Mouse (Mus musculus): ENCODE measurements around the gene Daam1.
A peak's percentile ranks its signal among the peaks of the same experiment; 100 is the strongest.

Gene Daam1

DNA sequence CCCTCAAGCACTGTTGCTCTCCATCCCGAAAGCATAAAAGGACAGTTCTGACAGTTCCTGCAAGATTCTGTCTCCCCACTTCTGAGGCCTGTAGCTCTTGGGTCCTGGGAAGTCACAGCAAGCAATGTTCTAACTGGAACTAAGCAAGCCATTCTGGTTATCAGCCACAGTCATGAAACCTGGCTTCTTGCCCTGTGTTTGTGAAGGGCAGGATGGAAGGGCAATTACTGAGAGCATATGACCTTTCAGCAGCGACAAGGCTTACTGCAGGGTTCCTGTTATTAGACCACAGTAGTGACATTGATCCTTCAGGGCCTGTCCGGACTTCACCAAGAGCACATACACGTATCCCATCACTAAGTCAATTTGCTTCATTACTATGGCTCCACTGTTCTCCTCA, 167.8 kb downstream of the Daam1 start:
- DNase-seq (ENCODE audit: low read depth, low spot score): no peak

DNA sequence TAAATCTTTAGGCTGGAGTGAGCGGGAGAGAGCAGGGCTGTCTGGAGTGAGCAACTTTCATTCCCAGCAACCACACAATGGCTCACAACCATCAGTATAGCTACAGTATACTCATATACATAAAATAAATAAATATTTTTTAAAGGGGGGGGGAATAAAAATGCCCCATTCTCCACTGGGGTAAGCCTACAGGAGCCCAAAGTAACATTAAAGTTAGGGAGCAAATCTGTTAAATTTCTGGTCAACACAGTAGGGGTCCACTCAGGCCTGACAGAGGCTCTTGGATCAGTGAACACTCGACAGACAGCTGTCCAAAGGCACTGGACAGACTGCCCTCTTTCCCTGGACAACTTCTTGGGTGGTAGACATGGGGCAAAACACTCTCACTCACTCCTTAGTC, 168.8 kb downstream of the Daam1 start:
- no peak for DNase-seq (ENCODE audit: low read depth, low spot score)

DNA sequence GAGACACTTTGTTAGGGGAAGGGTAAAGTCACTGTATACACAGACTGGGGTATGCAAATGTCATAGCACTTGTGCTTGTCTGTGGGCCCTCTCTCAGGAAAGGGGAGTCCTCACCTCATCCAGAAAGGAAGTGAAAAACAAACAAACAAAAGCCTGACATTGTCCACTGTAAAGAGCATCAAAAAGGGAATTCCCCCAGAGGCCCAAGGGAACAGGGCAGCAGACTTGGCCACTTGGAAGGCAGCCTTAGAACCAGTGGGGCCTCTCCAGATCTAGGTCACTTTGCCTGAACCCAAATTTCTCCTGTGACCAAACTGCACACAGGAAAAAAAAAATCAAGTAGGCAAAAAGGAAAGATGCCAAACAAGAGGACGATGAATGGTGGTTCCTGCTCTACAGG, 170.9 kb downstream of the Daam1 start:
- DNase-seq (ENCODE audit: low read depth, low spot score): no peak

DNA sequence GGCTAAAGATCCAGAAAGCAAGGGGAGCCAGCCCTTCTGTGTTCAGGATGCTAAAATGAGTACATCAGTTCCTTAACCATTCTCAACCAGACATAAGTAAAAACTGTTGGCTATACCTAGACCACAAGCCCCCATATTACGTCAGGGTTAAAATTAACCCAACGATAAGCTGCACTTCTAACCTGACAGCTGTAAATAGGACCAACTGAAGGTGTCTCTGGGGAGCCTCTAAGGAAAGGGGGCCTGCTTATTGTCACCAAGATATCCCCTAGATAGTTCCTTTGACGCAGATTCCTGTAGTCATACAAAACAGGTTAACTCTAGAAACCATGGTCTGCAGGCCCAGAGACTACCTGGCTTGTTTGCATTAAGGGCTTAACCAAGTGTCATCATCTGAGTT, 174.4 kb downstream of the Daam1 start:
- no peak for DNase-seq (ENCODE audit: low read depth, low spot score)

DNA sequence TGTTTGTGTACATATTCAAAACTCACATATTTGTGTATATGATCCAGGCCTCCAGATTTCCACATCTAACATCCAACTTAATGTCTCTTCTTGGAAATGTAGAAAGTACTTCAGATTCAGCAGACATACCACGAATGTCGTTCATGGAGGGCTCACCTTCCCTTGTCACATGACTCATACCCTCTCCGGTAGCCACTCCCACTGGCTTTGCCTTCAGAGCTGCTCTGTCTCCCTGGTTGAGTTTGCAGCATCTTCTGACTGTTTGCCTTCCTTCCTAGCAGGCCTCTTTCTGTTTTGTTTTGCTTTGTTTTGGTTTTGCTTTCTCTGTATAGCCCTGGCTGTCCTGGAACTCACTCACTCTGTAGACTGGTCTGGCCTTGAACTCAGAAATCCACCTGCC, 176.8 kb downstream of the Daam1 start:
- DNase-seq (ENCODE audit: low read depth, low spot score): no peak

DNA sequence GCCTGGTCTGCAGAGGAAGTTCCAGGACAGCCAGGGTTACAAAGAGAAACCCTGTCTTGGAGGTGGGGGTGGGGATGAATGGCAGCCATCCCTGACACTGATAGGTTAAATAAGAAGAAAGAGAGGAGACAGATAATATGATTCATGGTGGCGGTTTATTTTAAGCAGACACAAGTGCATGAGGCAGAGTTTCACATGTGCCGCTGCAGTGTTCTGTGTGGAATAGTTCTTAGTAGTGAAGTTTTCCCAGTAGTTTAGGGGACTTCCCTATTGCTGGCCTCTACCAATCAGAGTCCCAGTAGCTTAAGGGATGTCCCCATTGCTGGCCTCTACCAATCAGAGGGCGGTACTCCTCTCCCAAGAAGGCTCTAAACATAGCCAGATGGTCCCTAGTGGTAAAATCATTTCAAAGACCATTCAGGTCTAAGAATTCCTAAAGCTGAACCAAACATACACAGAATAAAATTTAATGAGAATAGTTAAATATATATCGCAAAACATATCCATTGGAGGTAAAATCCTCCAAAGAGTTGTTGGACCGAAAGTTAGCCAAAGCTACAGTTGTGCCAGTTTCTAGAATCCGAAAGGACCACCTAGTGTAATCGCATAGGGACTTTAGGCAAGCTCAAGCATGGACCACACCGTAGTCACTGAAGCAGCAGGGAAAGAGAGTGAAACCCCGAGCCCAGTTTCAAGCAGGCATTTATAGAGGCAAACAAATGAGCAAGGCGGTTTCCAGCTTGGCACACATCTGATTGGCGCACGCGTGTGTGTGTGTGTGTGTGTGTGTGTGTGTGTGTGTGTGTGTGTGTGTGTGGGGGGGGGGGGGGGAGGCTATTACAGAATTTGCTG, 178.4 kb downstream of the Daam1 start:
- no peak for DNase-seq (ENCODE audit: low read depth, low spot score)

DNA sequence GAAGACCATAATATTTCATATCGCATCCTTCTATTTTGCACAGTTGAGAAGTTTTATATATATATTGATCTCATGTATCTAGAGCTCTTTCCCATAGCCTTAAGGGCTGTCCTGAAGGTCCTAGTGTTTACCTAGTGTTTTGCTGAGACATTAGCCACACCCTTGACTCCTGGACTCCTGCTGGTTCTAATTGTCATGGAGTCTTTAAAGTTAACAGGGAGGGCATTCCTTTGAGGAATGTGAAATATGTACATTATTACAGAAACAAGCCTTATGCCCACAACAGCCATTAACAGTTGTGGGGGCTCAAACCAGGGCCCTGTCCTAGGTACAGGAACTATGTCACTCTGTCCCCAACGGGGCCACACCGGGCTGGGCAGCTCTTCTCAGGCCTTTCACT, 180.5 kb downstream of the Daam1 start:
- DNase-seq (ENCODE audit: low read depth, low spot score): no peak

DNA sequence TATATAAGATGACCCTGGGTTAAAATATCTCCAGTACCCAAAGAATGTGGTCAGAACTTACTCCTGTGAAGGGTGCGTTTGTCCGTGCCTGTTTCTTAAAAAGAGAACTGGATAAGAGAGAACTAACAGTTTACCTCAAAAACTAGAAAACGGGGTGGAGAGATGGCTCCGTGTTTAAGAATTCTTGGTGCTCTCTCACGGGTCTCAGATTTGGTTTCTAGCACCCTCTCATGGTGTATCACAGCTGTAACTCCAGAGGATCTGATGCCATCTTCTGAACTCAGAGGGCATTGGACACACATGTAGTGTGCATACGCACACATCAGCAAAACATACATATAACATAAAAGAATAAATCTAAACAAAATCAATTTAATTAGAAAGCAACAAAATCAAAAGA, 181.2 kb downstream of the Daam1 start:
- DNase-seq (ENCODE audit: low read depth, low spot score): no peak

DNA sequence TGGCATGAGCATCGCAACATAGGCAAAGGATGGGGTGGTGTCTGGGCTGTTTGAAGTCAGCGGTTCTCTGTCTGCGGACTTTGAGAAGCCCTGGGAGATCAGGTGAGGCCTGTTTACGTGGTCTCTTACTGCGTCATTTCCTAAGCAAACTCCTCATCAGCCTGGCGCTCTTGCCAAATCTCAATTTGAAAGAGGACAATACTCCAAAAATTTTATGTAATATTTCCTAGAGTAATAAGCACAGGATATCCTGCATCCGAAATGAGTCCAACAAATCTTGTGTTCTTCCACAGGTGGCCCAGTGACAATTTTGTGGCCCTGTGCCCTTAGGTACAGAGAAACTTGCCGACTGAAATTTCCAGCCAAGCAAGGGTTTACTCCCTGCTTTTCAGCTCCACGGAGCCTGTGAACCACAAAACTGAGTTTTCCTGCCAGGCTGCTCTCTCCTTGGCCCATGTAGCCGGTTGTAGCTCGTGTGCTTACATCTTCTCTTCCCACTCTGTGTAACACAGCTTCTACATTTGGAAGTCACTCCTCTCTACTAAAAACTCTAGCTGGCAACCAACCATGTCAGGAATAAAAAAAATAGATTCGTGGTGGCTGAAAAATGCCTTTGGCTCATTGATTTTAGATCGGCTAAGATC, 183.0 kb downstream of the Daam1 start:
- DNase-seq (ENCODE audit: low read depth, low spot score): no peak

DNA sequence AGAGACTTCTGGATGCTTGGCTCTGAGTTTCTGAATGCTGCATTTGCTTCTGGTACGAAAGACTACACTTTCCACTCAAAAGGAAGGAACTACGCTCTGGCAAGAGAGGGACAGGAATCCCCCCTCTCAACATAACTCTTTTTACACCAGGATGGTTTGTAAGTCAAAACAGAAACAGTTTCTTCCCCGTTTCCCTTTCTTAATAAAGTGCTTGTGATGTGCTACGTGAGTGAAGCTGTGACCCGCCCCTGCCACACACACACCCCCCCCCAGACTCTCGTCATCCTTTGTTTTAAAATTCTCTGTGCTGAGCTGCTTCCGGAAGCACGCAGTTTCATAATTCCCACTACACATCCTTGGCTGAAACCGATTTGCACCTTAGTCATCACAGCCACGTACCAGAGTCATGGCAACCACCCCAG, 183.5 kb downstream of the Daam1 start:
- DNase-seq (ENCODE audit: low read depth, low spot score): peak; percentile 54

DNA sequence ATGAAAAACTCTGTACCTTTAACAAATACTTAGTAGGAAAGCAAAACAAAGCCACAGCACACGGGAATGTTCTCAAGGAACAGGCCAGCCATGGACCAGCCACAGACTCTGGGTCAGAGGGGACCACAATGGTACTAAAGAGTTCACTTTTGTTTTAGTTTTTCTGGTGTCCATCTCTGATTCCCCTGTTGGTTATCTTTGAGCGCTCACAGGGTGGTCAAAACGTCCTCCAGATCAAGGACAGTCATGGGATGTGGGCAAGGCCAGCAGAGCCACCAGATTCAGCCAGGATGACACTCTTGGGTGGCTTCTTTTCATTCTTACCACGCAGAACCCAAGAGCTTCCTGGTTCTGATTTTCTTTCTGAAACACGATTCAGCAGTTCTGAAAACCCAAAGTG, 184.4 kb downstream of the Daam1 start:
- DNase-seq (ENCODE audit: low read depth, low spot score): no peak

DNA sequence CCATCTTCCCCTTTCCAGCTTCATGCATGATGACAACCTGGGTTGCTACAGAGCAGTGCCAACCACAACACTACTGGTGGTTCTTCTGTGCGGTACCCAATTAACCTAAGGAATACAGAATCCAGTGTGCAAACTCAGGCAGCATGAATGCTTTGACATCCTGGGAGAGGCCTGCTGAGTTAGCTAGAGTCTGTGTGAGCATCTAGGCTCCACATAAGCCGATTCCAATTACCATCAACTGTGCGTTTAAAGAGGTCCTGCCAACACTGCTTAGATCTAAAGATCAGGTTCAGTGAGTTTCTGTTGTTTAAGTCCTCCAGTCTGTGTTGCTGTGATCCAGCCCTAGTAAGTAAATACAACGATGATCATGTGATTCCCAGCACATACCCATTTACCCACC, 189.4 kb downstream of the Daam1 start:
- no peak for DNase-seq (ENCODE audit: low read depth, low spot score)

DNA sequence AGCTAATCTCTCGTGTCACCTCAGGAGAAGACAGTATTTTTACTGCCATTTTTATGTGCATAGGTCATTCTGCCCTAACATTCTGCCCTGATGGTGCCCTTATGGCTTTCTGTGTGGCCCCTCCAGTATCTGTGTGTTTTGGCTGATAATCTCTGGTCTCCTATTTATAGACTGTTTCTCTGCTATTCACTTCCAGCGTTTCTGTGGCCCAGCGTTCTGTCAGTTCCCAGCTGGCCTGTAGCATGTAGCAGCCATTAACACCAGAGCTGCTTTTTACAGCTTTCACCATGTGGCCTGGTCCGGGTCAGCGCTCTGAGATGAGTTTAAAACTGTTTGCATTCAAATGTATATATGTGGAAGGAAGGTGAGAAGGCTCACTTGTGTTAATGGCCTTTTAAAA, 190.7 kb downstream of the Daam1 start:
- no peak for DNase-seq (ENCODE audit: low read depth, low spot score)

DNA sequence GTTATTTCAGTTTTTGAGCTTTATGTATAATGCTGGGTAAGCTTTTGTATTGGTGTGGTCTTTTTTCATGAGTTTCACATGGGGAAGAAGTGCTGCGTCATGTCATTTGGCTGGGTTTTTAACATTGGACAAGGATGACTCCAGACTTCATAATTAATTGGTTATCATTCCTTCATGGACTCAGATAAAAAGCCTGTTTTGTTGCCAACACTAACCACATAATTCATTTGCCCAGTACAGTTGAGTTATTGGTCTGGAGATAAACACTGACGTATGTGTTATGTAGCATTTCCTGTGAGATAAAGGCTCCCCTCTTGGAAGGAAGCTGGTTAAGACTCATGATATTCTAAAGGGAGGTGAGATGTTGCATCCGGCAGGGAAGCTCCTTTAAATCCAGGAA, 191.9 kb downstream of the Daam1 start:
- DNase-seq (ENCODE audit: low read depth, low spot score): no peak

DNA sequence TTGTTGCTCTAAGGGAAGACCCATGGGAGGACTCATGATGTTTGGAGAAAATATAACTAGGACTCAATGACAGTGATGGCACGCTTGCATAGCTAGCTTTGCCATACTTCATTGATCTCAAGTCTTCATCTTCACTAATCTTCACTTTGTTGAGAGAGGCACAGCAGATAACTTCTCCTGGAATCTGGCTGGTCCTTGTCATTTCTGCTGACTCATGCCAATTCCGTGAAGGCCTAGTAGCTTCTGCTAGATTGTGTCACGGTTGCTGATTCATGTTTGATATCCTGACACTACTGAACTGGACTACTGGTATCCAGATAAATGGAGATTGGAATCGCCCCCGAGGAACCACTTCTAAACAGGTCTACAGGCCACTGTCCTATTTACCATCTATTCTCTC, 192.7 kb downstream of the Daam1 start:
- DNase-seq (ENCODE audit: low read depth, low spot score): no peak

DNA sequence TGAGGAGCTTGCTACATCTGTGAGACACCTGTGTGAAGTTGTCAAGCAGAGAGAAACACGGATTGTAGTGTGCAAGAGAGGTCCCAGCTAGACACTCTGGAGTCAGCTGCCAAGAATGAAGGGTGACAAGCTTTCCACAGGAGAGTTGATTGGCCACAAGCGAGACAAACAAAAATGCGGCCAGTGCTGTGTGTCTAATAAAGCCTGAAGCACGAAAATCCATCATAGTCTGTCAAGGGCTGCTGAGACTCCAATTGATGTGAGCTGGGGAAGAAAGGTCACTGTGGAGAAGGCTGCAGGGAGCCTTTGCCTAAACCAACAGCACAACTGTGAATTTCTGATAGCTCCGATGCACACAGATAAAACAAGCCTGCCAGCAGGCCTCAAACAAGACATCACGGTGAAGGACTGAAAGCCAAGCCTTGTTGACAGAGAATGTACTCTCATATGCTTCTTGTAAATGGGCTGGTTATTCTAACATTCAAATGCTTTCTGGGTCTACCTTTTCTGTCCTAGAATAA, 194.5 kb downstream of the Daam1 start:
- DNase-seq (ENCODE audit: low read depth, low spot score): no peak

DNA sequence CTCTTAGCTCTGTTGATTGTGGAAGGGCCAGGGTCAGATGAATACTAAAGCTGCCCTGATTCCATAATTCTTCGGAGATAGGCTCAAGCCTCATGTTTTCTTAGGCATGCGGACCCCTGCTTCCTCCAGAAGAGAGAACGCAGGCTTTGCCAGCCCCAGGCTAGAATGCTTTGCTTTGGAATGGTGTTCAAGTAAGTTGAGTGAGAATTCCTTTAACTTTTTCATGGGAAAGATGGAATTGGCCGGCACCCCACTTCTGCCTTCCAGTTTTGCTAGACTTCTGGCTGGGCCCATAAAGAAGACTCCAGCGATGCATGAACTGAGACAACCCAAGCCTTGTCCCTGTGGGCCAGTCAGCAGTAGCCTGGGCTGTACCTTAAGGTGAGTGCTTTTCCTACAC, 200.3 kb downstream of the Daam1 start:
- no peak for DNase-seq (ENCODE audit: low read depth, low spot score)

DNA sequence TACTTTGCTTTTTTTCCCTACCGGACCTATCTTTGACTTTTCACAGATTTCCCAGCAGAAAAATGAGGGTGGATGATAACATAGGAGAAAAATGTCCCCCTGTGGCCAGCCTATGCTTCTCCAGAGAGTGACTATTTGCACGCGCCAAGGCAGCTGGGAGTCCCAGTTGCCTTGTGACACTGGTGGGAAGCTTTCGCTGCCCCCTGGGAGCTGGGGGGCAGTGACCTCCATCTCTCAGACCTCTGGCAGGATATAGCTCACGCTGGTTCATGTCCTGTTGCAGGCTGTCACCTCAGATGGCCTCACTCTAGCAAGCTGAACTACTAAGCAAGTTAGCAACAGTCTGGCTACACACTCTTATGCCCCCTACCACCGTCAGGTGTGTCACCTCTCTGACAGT, 200.9 kb downstream of the Daam1 start:
- no peak for DNase-seq (ENCODE audit: low read depth, low spot score)

DNA sequence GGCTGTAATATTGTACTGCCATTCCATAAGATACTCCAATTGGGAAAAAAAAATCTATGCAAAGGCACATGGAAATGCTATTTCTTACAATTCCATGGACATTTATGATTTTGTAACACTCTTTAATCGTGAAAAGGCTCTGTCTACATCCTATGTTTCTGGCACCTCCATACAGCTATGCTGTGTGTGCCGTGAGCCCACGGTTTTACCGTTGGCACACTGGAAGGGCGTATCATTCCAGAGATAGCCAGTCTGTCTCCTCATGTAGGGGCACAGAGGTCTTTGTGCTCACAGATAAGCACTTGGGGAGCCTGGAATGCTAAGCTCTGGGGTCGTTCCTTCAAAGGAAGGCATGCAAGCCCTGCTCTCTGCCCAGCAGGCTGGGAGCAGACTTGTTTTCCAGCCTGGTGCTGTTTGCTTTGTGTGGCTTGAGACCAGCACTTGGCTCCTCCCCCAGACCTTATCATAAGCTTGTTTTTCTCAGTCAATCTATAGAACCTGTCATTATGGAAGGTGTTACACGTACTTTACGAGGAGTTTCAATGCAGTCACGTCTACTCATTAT, 205.3 kb downstream of the Daam1 start:
- DNase-seq (ENCODE audit: low read depth, low spot score): no peak

DNA sequence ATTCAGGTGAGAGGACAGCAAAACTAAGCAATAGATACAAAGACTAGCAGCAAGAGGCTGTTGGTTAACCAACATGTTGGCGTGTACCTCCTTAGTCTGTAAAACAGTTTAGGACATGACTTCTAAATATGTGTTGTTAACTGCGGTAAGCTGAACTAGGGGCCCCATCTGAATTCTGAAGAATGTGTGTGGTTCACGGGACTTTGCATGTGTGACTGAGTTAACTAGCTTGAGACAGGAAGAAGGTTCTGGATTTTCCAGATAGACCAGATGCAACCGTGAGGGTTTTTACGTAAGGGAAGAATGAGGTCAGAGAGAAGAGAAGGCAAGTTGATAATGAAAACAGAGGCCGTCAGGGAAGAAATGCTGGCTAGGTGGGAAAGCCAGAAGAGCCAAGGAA, 206.2 kb downstream of the Daam1 start:
- no peak for DNase-seq (ENCODE audit: low read depth, low spot score)

DNA sequence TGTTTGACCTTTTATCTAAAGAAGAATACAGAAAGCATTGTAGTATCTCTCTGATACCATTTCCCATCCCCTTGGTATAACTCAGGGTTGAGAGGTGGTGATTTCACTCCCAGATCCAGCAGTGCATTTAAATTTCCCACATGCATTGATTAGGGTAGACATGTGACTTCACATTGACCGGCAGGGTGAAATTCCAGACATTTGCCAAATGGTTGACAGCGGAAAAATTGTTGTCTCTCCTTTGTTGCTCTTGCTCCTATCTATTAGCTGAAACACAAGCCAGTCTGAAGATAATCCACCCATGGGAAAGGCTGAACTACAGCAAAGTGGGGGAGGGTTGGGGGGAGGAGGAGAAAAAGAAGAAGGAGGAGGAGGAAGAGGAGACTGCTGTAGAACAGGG, 208.0 kb downstream of the Daam1 start:
- DNase-seq (ENCODE audit: low read depth, low spot score): no peak

DNA sequence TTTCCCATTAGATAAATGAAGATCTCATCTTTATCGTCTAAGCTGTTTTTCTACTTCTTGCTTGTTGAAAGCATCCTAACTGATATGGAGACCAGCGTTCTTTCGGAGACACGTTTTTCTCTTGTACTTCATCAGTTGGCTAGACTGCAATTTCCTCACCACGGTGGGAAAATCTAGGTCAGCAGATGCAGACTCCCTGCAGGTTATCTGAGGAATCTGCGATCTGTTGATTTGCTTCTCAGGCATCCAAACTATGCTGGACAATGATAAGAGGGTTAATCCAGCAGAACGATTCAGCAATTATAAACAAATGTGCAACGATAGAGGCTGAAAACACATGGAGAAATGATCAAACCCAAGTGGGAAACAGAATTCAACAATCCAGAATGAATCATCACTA, 208.6 kb downstream of the Daam1 start:
- DNase-seq (ENCODE audit: low read depth, low spot score): no peak

DNA sequence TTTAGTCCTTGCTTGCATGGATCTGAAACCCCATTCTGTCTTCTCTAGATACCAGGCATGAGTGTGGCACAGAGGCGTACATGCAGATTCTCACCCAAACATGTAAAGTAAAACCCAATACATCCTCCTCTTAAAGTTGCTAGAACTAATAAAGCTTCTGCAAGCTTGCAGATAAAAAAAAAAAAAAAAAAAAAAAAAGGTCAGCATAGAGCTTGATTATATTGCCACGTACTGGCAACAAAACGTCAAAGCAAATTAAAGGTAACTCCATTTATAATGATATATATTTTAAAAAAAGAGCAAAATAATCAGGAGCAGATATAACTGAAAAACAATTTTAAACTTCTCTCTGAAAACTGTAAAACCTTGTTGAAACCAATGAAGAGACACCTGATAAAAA, 210.4 kb downstream of the Daam1 start:
- no peak for DNase-seq (ENCODE audit: low read depth, low spot score)
